Mouse (Mus musculus) small intestine, adult 2 months (tissue): ENCODE results near the gene Antxr1.

ENCODE experiments used
- CTCF ChIP-seq: fragments of 200-500 bp; IDR thresholded peaks from 2 replicates; pipeline ENCODE4 v1.5.1; 2012; ENCODE audit warnings: low read depth, mild to moderate bottlenecking, control low read depth, inconsistent platforms, low read length, moderate library complexity, mixed read lengths; ENCODE audit not compliant: insufficient replicate concordance, insufficient read length; ENCODE audit errors: extremely low read depth
- POLR2A ChIP-seq: fragments of 200-500 bp; IDR thresholded peaks from 2 replicates; pipeline ENCODE4 v1.6.1; 2012; ENCODE audit warnings: low read depth, mild to moderate bottlenecking, control low read depth, inconsistent platforms, low read length, moderate library complexity

DNA sequence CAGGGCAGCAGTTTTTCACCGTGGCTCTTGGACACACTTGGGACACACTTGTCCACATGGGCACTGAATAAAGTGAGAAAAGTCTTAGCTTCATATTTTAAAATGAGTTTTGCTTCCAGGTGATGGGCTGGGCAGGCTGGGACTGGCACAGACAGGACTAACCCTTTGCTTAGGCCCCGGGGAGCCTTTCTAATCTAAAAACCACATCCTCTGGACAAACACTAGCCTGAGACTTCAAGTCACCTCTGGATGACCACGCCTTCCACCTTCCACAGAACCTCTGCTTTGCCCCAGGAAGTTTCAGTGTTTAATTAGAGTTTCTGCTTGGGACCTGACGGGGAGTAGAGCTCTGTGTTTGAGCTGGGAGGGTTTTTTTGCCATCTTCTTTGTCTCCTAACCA is 98.4 kb downstream of the Antxr1 start:
- TF ChIP-seq CTCF (no peak), POLR2A (no peak)
